Mouse (Mus musculus): ENCODE results near the gene Hipk3.

Hipk3 gene

DNA sequence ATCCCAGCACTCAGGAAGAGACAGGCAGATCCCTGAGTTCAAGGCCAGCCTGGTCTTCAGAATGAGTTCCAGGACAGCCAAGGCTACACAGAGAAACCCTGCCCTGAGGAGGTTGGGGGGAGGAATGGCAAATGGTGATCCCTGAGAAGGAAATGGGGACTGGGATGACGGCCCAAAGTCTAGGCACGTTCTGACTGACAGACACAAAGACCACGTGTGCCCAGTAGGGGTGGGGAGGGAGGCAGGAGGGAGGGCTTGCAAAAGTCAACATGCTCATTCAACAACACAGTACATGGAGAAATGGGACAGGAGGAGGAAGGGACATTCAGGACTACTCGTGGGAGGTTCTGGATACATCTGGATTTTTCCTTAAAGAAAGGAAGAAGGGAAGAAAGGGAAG is 81.8 kb downstream of the Hipk3 start:
- DNase-seq (ENCODE audit: low spot score) = no peak

DNA sequence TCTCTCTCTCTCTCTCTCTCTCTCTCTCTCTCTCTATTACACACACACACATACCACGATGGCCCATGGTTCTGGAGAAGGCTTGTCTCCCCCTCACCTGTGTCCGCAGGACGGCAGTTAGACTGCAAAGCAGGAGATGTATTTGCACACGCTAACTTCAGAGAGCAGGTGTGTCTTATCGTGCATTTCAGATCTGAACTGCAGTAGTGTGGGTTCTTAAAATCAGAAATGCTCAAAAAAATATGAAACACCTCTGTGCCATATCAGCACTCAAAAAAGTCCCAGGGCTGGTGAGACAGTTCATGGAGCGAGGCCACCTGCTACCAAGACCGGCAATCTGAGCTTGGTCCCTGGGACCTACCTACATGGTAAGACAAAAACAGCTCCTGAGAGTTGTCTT is 82.4 kb downstream of the Hipk3 start:
- DNase-seq (ENCODE audit: low spot score) = no peak

DNA sequence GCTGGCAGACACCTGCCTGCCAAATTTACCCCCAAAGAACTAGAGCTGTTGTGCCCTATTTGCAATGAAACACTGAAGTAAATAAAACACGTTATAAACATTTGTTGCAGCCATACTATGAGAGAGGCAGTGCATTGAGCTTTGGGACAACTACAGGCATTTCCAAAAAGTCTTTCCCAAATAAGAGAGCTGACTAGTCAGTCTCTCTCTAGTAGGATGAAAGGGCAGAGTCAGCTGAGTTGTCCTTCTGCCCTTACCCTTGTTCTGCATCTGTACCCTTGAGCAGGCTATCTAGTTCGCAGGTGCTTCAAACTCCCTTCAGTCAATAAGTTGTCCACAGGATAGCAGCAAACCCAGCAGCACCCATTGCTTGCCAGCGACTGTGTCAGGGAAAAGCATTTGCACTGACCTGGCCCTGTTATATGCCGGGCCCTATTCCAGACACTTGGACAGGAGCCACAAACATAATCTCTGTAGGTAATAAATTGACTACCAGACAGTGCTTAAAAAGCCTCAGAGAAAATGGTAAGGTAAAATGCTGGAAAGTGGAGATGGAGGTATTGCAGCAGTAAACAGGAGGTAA is 83.2 kb downstream of the Hipk3 start, which contains the start of gene D430041D05Rik:
Gene D430041D05Rik (minus strand): TSS at position 51 of the 583 bp plus-strand sequence.
- no peak for DNase-seq (ENCODE audit: low spot score)

DNA sequence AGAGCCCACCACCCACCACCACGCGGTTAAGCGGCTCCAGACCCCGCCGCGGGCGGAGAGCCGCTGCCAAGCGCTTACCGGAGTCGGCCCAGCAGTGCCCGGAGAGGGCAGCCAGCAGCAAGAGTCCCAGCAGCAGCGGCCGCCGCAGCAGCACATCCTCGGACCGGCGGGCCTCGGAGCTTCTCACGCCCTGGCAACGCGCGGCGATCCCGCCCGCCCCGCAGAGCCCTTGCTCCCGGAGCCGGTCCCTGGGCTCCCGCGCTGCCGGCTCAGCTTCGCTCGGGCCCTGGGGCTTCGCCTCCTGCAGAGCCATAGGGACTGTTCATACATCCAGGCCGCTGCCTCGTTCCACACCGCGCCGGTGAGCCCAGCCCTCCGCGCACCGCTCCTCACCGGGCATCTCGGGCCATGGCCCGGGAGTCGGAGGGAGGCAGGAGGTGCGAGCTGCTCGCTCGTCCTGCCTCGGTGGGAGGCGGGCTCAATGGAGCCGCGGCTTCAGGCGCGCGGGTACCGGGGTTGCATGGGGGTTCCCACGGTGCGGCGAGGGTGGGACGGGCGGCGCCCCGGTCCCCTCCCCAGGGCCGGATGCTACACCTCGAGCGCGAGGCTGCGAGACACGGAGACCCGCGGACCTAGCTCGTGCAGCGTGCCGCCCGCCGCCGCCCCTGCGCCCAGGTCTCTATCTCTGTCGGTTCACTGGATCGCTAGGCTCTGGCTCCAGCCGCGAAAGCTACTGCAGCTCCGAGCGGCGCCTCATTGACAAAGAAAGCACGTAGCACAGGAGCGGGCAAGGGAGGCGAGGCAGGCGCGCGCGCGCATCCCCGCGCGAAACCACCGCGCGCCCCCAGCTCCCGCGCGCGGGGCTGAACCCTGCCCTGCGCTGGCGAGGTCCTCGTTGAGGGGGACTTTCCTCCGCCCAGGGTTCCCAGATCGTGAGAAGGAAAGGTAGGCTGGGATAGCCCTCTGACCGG is 84.1 kb downstream of the Hipk3 start:
- no peak for DNase-seq (ENCODE audit: low spot score)

DNA sequence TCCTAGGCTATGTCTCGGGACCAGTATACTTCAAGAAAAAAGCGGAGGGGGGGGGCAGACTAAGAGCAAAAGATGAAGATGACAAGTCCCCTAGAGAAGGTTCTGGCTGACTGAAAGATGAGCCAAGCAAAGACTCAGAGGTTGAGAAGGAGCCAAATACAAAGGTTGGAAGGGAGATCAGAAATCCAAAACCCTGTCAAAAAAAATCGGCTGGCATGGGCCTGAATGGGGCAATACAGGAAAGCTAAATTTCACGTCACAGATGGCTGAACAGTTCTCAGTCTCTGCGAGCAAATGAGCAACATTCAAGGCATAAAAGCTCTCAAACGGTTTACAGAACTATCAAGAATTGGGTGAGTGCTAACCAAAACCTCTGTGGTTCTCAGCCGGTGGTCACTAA is 85.9 kb downstream of the Hipk3 start:
- DNase-seq (ENCODE audit: low spot score) = no peak

DNA sequence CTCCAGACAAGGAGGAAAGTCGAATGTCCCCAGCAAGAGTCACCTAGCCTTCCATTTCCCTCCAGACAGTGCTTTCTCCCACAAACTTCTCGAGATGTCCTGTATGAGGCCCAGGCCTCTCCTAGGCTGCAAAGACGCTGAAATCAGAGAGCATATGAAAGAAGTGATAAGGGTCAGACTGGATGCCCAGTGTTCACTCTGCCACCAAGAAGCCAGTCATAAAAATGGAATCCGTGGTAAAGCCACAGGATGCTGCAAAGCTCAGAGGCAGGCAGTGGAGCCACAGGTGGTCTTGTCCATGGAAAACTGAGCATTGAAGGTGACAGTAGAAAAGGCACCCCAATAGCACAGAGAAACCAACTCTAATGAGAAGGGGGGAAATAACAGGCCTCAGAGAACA is 86.3 kb downstream of the Hipk3 start:
- no peak for DNase-seq (ENCODE audit: low spot score)

- DNase-seq (ENCODE audit: low spot score) = no peak
Measured at GRCm38 (mm10) chr2:104404036-104404435, 90.2 kb downstream of the Hipk3 start.

- no peak for DNase-seq (ENCODE audit: low spot score)
Measured at GRCm38 (mm10) chr2:104398651-104399290, 95.5 kb downstream of the Hipk3 start.

DNA sequence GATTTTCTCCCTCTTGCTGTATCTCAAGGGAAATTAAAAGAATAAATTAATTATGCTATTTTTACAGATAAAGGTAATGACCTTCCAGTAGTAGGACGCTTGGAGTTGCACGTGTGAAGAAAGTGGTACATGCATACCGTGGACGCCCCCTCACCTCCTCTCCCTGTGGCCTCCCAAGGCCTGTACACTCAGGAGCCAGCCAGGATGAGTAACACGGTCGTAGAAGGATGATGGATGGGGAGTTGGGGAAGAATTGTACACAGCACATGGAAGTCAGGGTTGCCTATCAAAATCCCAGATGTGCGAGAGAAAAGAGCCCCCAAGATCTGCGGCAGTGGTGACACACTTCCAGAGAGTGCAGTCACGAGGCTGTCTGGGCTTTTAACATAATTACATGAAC is 98.3 kb downstream of the Hipk3 start:
- no peak for DNase-seq (ENCODE audit: low spot score)

- DNase-seq (ENCODE audit: low spot score) = no peak
Measured at GRCm38 (mm10) chr2:104394769-104395168, 99.5 kb downstream of the Hipk3 start.

GRCm38 (mm10) chr2:104392700-104393312 is 101.4 kb downstream of the Hipk3 start:
- DNase-seq (ENCODE audit: low spot score) = no peak

DNA sequence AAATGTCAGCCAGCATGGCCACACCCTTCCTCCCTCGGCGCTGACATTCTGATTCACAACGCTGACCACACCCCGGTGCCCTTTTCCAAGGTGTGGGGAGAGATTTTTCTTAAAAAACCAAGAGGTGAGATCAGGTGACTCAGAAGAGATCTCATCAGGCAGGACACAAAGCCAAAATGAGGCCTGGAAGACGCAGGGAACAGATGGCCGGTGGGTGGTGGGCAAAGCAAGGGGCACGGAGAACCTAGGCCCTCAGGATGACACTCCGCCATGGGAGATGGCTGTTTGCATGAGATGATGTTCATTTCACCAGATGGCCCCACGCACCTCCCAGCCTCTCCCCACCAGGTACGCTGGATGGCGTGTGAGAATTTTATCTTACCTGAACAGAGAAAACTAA is 105.0 kb downstream of the Hipk3 start:
- no peak for DNase-seq (ENCODE audit: low spot score)

GRCm38 (mm10) chr2:104385941-104386340 is 108.3 kb downstream of the Hipk3 start:
- no peak for DNase-seq (ENCODE audit: low spot score)

DNA sequence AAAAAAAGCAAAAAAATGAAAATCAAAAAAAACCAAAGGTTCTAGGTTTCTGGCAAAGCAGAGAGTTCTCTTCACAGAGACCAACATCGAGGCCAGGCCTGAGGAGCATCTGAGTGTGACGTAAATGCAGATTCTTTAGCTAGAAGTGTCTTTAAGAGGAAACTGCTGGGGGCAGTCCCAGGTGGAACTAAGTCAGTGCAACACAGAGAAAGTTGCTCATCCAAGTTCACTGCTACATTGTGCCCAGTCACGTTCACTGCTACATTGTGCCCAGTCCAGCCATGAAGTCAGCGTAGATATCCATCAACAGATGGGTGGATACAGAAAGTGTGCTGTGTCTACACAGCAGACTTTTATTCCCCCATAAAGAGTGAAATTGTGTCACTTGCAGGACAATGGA is 110.7 kb downstream of the Hipk3 start:
- DNase-seq (ENCODE audit: low spot score) = no peak

- no peak for DNase-seq (ENCODE audit: low spot score)
Measured at GRCm38 (mm10) chr2:104382813-104383212, 111.4 kb downstream of the Hipk3 start.

- DNase-seq (ENCODE audit: low spot score) = no peak
Measured at GRCm38 (mm10) chr2:104379304-104379703, 114.9 kb downstream of the Hipk3 start.

DNA sequence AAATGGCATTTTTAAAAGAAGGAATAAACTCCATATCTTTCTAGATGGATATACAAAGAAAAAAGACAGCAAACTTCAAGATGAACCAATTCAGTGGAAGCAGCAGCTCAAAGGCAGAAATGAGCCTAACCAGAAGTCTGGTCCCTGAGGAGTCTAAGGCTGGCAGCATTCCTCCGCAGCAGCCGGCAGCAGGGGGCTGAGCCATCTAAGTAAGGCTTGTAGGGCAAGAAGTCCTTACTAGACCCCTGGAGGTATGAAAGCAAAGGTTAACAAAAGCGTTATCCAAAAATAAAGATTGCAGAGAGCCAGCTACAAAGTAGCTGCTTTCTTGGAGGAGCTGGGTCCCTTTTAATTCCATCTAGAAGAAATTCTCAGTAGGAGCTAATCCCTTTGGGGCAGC is 115.5 kb downstream of the Hipk3 start:
- no peak for DNase-seq (ENCODE audit: low spot score)

GRCm38 (mm10) chr2:104377990-104378389 is 116.3 kb downstream of the Hipk3 start:
- DNase-seq (ENCODE audit: low spot score) = no peak
